Comparison of ENCODE assay signal across 1 mouse cellular context in the genomic region with DNA sequence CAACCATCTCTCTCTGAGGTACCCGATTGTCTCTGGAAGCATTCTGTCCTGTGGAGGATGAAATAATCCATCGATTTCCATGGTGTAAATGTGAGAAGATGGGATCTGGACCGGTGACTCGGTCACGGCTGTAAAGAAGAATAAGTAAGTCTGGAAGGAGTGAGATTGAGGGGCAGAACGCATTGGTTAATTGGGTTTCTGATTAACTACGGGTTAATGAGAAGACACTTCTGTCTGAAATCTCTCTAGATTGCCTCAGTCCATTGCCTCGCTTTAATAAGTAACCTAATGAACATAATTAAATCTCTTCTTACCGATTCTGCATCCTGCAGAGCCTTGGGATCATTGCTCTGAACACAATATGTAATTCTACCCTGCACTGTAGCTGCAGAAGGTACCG. TPM values are rescaled to one million over a fixed set of nuclear protein-coding genes. Genes with fewer than 3 reads are reported as not detected.
"Had no signal": no experiment of that assay in that cellular context is flagged by ENCODE, and none has a peak within 500 bp of the region (broad histone marks: within the 10 kb centered on the region; RNA-seq: fewer than 3 reads in every experiment).

No protein-coding gene starts in this region.

RNA-seq across cellular contexts. Expression of a gene that starts 34.2 kb away (rescaled TPM):
- polyA plus RNA-seq: hindbrain, embryonic 10.5 days had no signal
